Mouse (Mus musculus): ENCODE data around the gene Slc43a2. TPM values are rescaled to one million over a fixed set of nuclear protein-coding genes. Genes with fewer than 3 reads are reported as not detected.

The Slc43a2 gene
- polyA plus RNA-seq, 1 experiment from 2014 or later: 17.3 TPM

GRCm38 (mm10) chr11:75512301-75513018 is 19.0 kb upstream of the Slc43a2 start:
- no peak overlapping the region for H3K4me3 ChIP-seq (replicated peaks)
- no peak overlapping the region; the same call in 1 of the 2 replicates for H3K9ac ChIP-seq (replicated peaks)
- H3K9me3 ChIP-seq: no peaks in the 10 kb centered on the region
- no peak overlapping the region for H3K27ac ChIP-seq
- peaks cover 32% of the 10 kb centered on the region for H3K36me3 ChIP-seq
- H3K4me1 ChIP-seq (replicated peaks): peaks cover 17% of the 10 kb centered on the region
- H3K27me3 ChIP-seq: no peaks in the 10 kb centered on the region
- ATAC-seq: no peak
- no peak overlapping the region for H3K4me2 ChIP-seq (replicated peaks)
- WGBS: 78% methylated on average over 9 of the region's 9 CpGs

GRCm38 (mm10) chr11:75513336-75513735 is 18.2 kb upstream of the Slc43a2 start, which contains the start of gene Scarf1:
Gene Scarf1, plus strand, starts transcription at chr11:75513540.
- H3K9ac ChIP-seq (replicated peaks): no peak within 1 kb of the TSS
- ATAC-seq: no peak

GRCm38 (mm10) chr11:75515186-75515585 is 16.3 kb upstream of the Slc43a2 start:
- Histone ChIP-seq H3K4me2 (replicated peaks) (no peak overlapping the region), H3K4me3 (replicated peaks) (no peak overlapping the region), H3K9me3 (no peaks in the 10 kb centered on the region), H3K9ac (replicated peaks) (no peak overlapping the region), H3K27ac (no peak overlapping the region), H3K4me1 (replicated peaks) (peaks cover 3% of the 10 kb centered on the region; the same call in 1 of the 2 replicates), H3K36me3 (0 out of 2 replicates have a peak, but pooled peaks cover 9% of the 10 kb centered on the region), H3K27me3 (no peaks in the 10 kb centered on the region)
- ATAC-seq: no peak
- WGBS: 92% methylated on average over 25 of the region's 25 CpGs

More at GRCm38 (mm10) chr11:75513336-75513735, 18.2 kb upstream of the Slc43a2 start, which contains the start of gene Scarf1:
- Histone ChIP-seq H3K27me3 (no peaks in the 10 kb centered on the region), H3K4me3 (replicated peaks) (no peak within 1 kb of the TSS), H3K36me3 (peaks cover 23% of the 10 kb centered on the region), H3K9me3 (no peaks in the 10 kb centered on the region), H3K4me2 (replicated peaks) (no peak within 1 kb of the TSS), H3K4me1 (replicated peaks) (peaks cover 17% of the 10 kb centered on the region), H3K27ac (no peak within 1 kb of the TSS)
- WGBS: 60% methylated on average over 8 of the region's 8 CpGs

GRCm38 (mm10) chr11:75519834-75520633 is 11.5 kb upstream of the Slc43a2 start:
- no peak for ATAC-seq
- Histone ChIP-seq H3K4me2 (replicated peaks) (no peak overlapping the region), H3K27ac (no peak overlapping the region), H3K27me3 (no peaks in the 10 kb centered on the region), H3K4me3 (replicated peaks) (no peak overlapping the region), H3K9me3 (no peaks in the 10 kb centered on the region), H3K4me1 (replicated peaks) (no peaks in the 10 kb centered on the region), H3K36me3 (no peaks in the 10 kb centered on the region), H3K9ac (replicated peaks) (no peak overlapping the region)
- 86% methylated on average over 15 of the region's 15 CpGs for WGBS

- Histone ChIP-seq H3K4me3 (replicated peaks) (no peak overlapping the region), H3K9me3 (no peaks in the 10 kb centered on the region), H3K4me2 (replicated peaks) (no peak overlapping the region), H3K4me1 (replicated peaks) (no peaks in the 10 kb centered on the region), H3K27ac (no peak overlapping the region), H3K9ac (replicated peaks) (no peak overlapping the region), H3K27me3 (no peaks in the 10 kb centered on the region), H3K36me3 (no peaks in the 10 kb centered on the region)
- WGBS: 94% methylated on average over 4 of the region's 4 CpGs
- ATAC-seq: no peak
Measured at GRCm38 (mm10) chr11:75521609-75522008, 9.9 kb upstream of the Slc43a2 start.

- Histone ChIP-seq H3K4me1 (replicated peaks) (no peaks in the 10 kb centered on the region), H3K27ac (no peak overlapping the region), H3K36me3 (no peaks in the 10 kb centered on the region), H3K27me3 (no peaks in the 10 kb centered on the region), H3K9me3 (no peaks in the 10 kb centered on the region), H3K9ac (replicated peaks) (no peak overlapping the region), H3K4me2 (replicated peaks) (no peak overlapping the region), H3K4me3 (replicated peaks) (no peak overlapping the region)
- no peak for ATAC-seq
- 93% methylated on average over 2 of the region's 2 CpGs for WGBS
Measured at GRCm38 (mm10) chr11:75522793-75523192, 8.7 kb upstream of the Slc43a2 start.

GRCm38 (mm10) chr11:75525531-75526125 is 5.9 kb upstream of the Slc43a2 start:
- Histone ChIP-seq H3K9ac (replicated peaks) (no peak overlapping the region), H3K27me3 (no peaks in the 10 kb centered on the region), H3K27ac (no peak overlapping the region), H3K4me2 (replicated peaks) (no peak overlapping the region), H3K4me3 (replicated peaks) (no peak overlapping the region), H3K36me3 (no peaks in the 10 kb centered on the region), H3K4me1 (replicated peaks) (no peaks in the 10 kb centered on the region), H3K9me3 (no peaks in the 10 kb centered on the region)
- WGBS: 86% methylated on average over 15 of the region's 15 CpGs
- ATAC-seq: no peak

GRCm38 (mm10) chr11:75526943-75527342 is 4.6 kb upstream of the Slc43a2 start:
- no peak overlapping the region for H3K4me2 ChIP-seq (replicated peaks)
- WGBS: 88% methylated on average over 6 of the region's 6 CpGs
- no peaks in the 10 kb centered on the region for H3K9me3 ChIP-seq
- no peak overlapping the region for H3K4me3 ChIP-seq (replicated peaks)
- ATAC-seq: no peak
- H3K27ac ChIP-seq: no peak overlapping the region
- no peaks in the 10 kb centered on the region for H3K27me3 ChIP-seq
- no peaks in the 10 kb centered on the region for H3K36me3 ChIP-seq
- H3K4me1 ChIP-seq (replicated peaks): no peaks in the 10 kb centered on the region
- no peak overlapping the region for H3K9ac ChIP-seq (replicated peaks)

GRCm38 (mm10) chr11:75529771-75530170 is 1.7 kb upstream of the Slc43a2 start:
- H3K36me3 ChIP-seq: no peaks in the 10 kb centered on the region
- no peak for ATAC-seq
- H3K9me3 ChIP-seq: no peaks in the 10 kb centered on the region
- H3K9ac ChIP-seq (replicated peaks): no peak overlapping the region
- H3K27ac ChIP-seq: no peak overlapping the region
- WGBS: 48% methylated on average over 4 of the region's 4 CpGs
- H3K4me1 ChIP-seq (replicated peaks): peaks cover 26% of the 10 kb centered on the region
- H3K27me3 ChIP-seq: no peaks in the 10 kb centered on the region
- H3K4me2 ChIP-seq (replicated peaks): no peak overlapping the region
- H3K4me3 ChIP-seq (replicated peaks): no peak overlapping the region

- ATAC-seq: peak; percentile 35; the same call in 1 of the 2 replicates
- Histone ChIP-seq H3K36me3 (no peaks in the 10 kb centered on the region), H3K9ac (replicated peaks) (peak overlapping the region; percentile 95), H3K27me3 (no peaks in the 10 kb centered on the region), H3K4me2 (replicated peaks) (peak overlapping the region; percentile 96), H3K27ac (peak overlapping the region; percentile 98), H3K4me3 (replicated peaks) (peak overlapping the region; percentile 74), H3K9me3 (no peaks in the 10 kb centered on the region), H3K4me1 (replicated peaks) (peaks cover 31% of the 10 kb centered on the region)
- WGBS: under 1% methylated on average over 10 of the region's 10 CpGs
Measured at GRCm38 (mm10) chr11:75530325-75530724, 1.2 kb upstream of the Slc43a2 start.

GRCm38 (mm10) chr11:75530845-75531373 is 585 bp upstream of the Slc43a2 start:
- H3K4me1 ChIP-seq (replicated peaks): peaks cover 36% of the 10 kb centered on the region
- ATAC-seq: peak; percentile 37; the same call in 1 of the 2 replicates
- H3K4me3 ChIP-seq (replicated peaks): peak overlapping the region; percentile 74
- no peaks in the 10 kb centered on the region for H3K27me3 ChIP-seq
- H3K4me2 ChIP-seq (replicated peaks): peak overlapping the region; percentile 96
- H3K9ac ChIP-seq (replicated peaks): peak overlapping the region; percentile 95
- H3K27ac ChIP-seq: peak overlapping the region; percentile 98
- H3K9me3 ChIP-seq: no peaks in the 10 kb centered on the region
- WGBS: under 1% methylated on average over 31 of the region's 31 CpGs
- no peaks in the 10 kb centered on the region for H3K36me3 ChIP-seq
